Mouse (Mus musculus): ENCODE measurements around the gene Lyz2.

DNA sequence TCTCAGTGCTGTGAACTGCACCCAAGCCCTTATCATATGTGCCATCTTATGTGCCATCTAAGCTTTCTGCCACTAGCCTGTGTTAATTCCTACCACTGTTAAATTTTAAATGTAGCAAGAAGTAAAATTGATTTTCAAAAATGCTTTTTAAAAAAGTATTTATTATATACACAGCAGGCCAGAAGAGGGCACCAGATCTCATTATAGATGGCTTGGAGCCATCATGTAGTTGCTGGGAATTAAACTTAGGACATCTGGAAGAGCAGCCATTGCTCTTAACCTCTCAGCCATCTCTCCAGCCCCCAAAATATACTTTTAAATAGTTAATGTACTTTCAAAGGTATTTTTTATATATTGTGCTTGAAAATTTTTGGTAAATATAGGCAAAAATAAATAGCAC lies 10.1 kb downstream of the Lyz2 start:
- TF ChIP-seq CTCF (IDR thresholded peaks at IDR 0.05; ENCODE audit: insufficient read depth, low read length) (no peak), POLR2A (IDR thresholded peaks at IDR 0.05; ENCODE audit: borderline replicate concordance, extremely low read depth, low read depth, low read length) (no peak)
